Mouse (Mus musculus): ENCODE results near the gene Cebpb. TPM values are rescaled to one million over a fixed set of nuclear protein-coding genes. Genes with fewer than 3 reads are reported as not detected.

Gene Cebpb
- total RNA-seq, 4 experiments from 2014 or later = 12.1 to 20.6 (median 15.1) TPM

DNA sequence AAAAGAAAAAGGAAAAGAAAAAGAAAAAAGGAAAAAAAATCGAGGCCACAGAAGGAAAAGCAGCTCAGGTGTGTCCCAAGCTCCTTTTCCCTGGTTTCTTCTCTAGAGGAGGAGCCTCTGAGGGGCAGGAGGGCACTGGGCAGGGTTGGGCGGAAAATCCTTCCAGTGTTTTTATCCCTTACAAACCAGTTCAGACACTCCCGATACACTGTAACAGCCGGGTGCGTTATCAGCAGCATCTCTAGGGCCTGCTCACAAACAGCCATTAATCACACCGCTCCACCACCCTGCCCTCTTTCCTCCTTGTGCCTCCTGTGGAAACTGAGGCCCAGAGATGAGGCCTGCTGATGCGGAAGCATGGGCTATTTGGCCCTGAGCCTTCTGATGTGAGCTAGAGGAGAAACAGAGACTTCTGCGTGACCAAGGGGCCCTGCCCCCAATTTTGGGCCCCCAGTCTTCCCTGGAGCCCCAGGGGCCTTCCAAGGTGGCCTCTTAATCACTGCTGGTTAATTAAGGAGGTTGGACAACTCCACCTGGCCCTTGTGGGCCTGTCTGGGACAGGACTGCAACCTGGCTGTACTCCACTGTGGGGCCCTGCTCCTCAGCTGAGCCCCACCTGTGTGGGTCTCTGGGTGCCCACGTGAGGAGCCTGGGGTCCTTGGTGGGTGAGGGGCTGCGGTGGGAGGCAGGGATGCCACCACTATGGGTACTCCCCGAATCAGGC is 32.6 kb downstream of the Cebpb start:
- DNase-seq (ENCODE audit: low spot score in 2 of 2) = no peak

DNA sequence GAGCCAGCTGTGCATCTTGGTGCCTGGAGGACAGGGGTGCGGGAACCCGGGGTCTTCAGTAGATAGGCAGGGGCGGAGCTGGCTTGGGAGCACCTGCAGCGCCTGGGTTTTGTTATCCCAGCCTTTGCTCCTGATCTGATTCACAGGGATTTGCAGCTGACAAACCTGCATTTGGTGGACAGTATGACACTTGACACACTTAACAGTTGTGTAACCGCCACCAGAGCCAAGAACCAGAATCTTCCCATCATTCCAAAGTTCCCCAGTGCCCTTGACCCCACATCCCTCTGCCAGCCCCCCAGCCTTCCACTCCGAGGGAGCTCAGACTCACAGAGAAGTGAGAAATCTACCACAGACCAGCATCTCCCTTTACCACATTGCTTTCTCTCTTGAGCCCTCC is 33.8 kb downstream of the Cebpb start:
- no peak for DNase-seq (ENCODE audit: low spot score in 2 of 2)

DNA sequence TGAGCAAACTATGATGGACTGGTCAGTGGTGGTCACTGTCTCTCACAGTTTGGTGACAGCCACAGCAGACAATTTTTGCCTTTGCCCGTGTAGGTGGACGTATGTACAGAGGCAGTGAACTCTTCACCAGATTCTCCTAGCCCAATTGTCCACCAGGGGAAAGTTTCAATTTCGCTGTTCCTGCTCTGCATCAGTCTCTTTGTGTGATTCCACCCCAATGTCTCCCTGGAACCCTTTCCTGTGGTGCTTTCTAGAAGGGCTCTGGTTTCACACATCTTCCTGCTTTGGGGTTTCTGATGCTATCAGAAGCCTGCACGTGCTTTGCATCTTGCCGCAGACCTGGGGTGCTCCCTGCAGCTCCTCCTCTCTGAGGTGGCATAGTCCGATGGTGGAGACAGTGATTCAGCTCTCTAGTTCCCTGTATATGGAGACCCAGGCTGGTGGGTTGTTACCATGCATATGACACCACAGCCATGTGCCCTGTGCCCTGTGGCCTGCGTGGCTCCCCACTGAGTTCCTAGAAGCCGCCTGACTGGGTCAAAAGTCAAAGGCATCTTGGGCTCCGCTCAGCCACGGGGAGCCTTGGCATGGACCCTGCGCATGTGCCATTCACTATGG is 35.0 kb downstream of the Cebpb start:
- DNase-seq (ENCODE audit: low spot score in 2 of 2) = no peak

DNA sequence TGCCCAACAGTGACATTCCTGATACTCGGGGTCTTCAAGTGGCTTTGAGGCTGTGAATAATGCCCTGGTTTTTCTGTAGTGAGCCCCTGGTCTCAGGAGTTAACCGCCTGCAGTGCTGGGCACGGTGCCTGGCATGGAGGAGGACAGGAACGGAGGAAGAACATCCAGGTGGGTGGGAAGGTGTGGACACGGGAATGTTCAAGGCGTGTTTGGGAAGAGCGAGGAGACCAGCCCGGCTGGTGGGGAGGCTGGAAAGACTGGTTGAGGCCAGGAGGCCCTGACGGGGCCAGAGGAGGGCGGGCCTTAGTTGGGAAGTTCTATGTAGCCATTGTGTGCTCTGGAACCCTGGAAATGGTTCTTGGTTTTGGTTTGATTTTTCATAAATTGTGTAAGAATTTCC is 37.2 kb downstream of the Cebpb start:
- DNase-seq (ENCODE audit: low spot score in 2 of 2) = no peak

DNA sequence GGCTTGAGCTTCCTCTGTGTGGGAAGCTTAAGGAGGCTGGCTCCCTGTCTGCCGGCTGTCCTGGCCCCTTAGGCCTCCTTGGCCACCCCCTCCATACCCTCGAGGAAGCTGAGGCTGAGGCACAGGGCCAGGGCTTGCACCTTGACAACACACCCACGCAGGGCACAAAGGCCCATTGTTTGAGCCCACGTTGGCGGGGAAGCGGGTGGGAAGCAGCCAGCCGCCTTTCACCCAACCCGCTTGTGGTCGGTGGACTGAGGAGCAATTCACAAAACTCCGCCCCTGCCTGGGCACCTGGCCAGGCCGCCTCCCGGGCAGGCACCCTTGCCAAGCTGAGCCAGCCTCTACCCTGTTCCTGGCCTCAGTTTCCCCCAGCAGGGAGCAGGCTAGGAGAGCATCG is 38.4 kb downstream of the Cebpb start:
- peak; percentile 25 to 55 for DNase-seq (ENCODE audit: low spot score in 2 of 2)

DNA sequence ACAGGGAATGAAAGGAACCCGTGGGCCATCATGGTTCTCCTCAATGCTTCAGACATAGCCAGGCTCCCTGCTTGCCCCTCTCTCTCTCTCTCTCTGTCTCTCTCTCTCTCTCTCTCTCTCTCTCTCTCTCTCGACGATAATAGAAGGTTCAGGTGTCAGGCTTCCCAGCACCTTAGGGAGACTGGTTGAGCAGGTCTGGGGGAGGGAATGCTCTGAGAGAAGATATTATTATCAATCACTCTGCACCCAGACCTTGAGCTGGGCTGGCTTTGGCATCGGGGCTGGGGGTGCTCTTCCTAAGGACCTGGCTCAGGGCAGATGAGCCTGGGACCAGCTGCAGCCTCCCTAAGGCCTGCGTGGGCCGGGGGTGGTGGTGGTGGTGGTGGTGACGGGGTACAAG is 41.3 kb downstream of the Cebpb start:
- DNase-seq (ENCODE audit: low spot score in 2 of 2) = no peak

DNA sequence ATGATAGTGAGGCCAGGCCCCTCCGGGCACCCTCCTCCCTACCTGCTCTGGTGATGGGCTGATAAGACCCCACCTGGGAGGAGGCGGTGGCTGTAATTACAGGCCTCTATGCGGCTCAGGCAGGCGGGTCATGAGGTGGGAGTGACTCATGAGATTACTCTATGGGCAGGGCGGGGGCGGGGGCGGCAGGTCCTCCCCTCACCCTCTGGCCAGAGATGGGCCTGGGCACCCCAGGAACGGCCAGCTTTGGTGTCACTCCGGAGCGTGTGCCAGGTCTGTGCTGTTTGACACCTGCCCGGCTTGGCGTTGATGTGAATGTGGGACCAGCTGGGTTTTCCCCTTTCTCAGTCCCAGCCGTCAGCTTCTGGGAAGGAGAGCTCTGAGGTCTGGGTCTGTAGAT is 42.4 kb downstream of the Cebpb start:
- no peak for DNase-seq (ENCODE audit: low spot score in 2 of 2)

DNA sequence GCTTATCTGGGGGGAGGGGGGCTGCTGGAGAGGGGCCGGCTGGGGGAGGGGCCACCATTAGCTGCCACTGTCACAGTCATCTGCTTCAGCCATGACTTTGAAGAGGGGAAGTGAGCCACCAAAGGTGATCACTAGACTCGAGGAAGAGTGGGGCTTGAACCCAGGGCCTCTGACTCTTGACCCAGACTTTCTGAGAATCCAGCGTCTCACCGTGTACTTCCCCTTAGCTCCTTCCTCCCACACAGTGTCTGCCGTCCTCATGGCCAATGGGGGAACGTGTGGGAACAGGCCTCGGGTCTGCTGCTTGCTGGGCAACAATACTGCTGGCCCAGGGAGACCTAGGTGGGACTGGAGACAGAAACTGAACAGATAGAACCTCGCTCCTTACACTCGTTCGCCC is 46.1 kb downstream of the Cebpb start:
- no peak for DNase-seq (ENCODE audit: low spot score in 2 of 2)

DNA sequence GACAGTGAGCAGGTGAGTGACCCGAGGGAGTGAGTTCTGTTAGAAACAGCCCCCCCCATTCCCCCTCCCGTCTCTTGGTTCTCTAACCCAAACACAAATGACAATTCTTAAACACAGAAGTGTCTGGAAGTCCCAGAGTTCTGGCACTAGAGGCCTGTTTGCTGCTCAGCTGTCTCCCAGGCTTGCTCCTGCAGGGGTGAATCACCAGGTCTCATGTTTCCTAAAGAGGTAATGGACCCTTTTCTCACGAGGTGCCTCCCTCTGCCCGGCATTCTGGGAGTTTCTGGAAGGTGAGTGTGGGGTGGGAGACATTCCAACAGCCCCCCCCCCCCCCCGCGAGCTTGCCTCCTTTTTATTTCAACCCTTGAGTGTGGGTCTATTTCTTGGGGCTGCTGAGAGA is 50.3 kb downstream of the Cebpb start:
- no peak for DNase-seq (ENCODE audit: low spot score in 2 of 2)

Small RNA genes lying within 50 kb of the gene (microRNA-seq; reads per million reads assigned to microRNA genes)
- gene Gm22355 = 0 reads per million in 2 experiments

Other genes with a start within 250 kb of the Cebpb start
- 10 to 100 TPM; 57.8 to 62.9 (median 60.1) TPM for gene Rnf114, start 196.3 kb upstream of the Cebpb start, total RNA-seq (2022)
- 10 to 100 TPM; 66.1 to 71.2 (median 70.1) TPM for gene Spata2, start 196.0 kb upstream of the Cebpb start, total RNA-seq (2022)
- gene Snai1, start 150.7 kb upstream of the Cebpb start, total RNA-seq (2022) = under 1 TPM; 0.48 to 0.93 (median 0.70) TPM
- gene Ube2v1, start 56.8 kb upstream of the Cebpb start, total RNA-seq (2022) = 100 to 1,000 TPM; 257 to 274 (median 265) TPM
- 10 to 100 TPM; 26.0 to 42.5 (median 32.6) TPM for gene Gm20431, start 27.4 kb upstream of the Cebpb start, total RNA-seq (2022)
- 10 to 100 TPM; 39.8 to 49.3 (median 44.1) TPM for gene Tmem189, start 907 bp downstream of the Cebpb start, total RNA-seq (2022)
- gene Ptpn1, start 243.1 kb downstream of the Cebpb start, total RNA-seq (2022) = 10 to 100 TPM; 40.0 to 54.9 (median 50.1) TPM

Data from left cerebral cortex, adult 8-10 months (tissue).